Mouse (Mus musculus): ENCODE data around the gene Pou2f2.

Gene Pou2f2

GRCm38 (mm10) chr7:25179606-25180161 is at the start of gene Pou2f2:
Gene Pou2f2 (minus strand): TSS chr7:25179726.
- in situ Hi-C loops (cut with MboI), result loop anchor here (5.0 to 10.0 kb wide), 2 partner anchors 72 to 95 kb away; no protein-coding TSS in a partner anchor

GRCm38 (mm10) chr7:25227523-25228300 is 48.2 kb upstream of the Pou2f2 start:
- in situ Hi-C loops (cut with MboI), result no loop called here

GRCm38 (mm10) chr7:25222275-25222967 is 42.9 kb upstream of the Pou2f2 start:
- in situ Hi-C loops (cut with MboI), result no loop called here

- in situ Hi-C loops (cut with MboI), result no loop called here
These were observed 41.8 kb upstream of the Pou2f2 start, which contains the start of gene Zfp526 for GRCm38 (mm10) chr7:25221102-25221883. Gene Zfp526 (plus strand): TSS chr7:25221425.

GRCm38 (mm10) chr7:25220457-25221101 is 41.1 kb upstream of the Pou2f2 start, which contains the start of gene Dedd2:
Gene Dedd2 (minus strand): TSS chr7:25220615.
- in situ Hi-C loops (cut with MboI), result no loop called here

GRCm38 (mm10) chr7:25219756-25220456 is 40.4 kb upstream of the Pou2f2 start:
- in situ Hi-C loops (cut with MboI), result no loop called here

GRCm38 (mm10) chr7:25219416-25219750 is 39.9 kb upstream of the Pou2f2 start:
- in situ Hi-C loops (cut with MboI), result no loop called here

- in situ Hi-C loops (cut with MboI), result no loop called here
These were observed 39.3 kb upstream of the Pou2f2 start for GRCm38 (mm10) chr7:25218705-25219415.

GRCm38 (mm10) chr7:25217653-25218395 is 38.3 kb upstream of the Pou2f2 start:
- in situ Hi-C loops (cut with MboI), result no loop called here

- in situ Hi-C loops (cut with MboI), result no loop called here
These were observed 34.6 kb upstream of the Pou2f2 start for GRCm38 (mm10) chr7:25214172-25214571.

- in situ Hi-C loops (cut with MboI), result no loop called here
These were observed 33.6 kb upstream of the Pou2f2 start for GRCm38 (mm10) chr7:25213099-25213498.

- in situ Hi-C loops (cut with MboI), result no loop called here
These were observed 31.0 kb upstream of the Pou2f2 start for GRCm38 (mm10) chr7:25210482-25210881.

- in situ Hi-C loops (cut with MboI), result no loop called here
These were observed 29.7 kb upstream of the Pou2f2 start for GRCm38 (mm10) chr7:25209161-25209622.

GRCm38 (mm10) chr7:25206094-25206830 is 26.7 kb upstream of the Pou2f2 start:
- in situ Hi-C loops (cut with MboI), result no loop called here

- in situ Hi-C loops (cut with MboI), result no loop called here
These were observed 26.0 kb upstream of the Pou2f2 start for GRCm38 (mm10) chr7:25205355-25206093.

- in situ Hi-C loops (cut with MboI), result no loop called here
These were observed 24.1 kb upstream of the Pou2f2 start for GRCm38 (mm10) chr7:25203624-25204023.

- in situ Hi-C loops (cut with MboI), result no loop called here
These were observed 18.0 kb upstream of the Pou2f2 start for GRCm38 (mm10) chr7:25197384-25198018.

Measured in mature B cell (primary cell).